Mouse (Mus musculus): ENCODE measurements around the gene Kcna10. TPM values are rescaled to one million over a fixed set of nuclear protein-coding genes. Genes with fewer than 3 reads are reported as not detected.

The Kcna10 gene
- not detected for total RNA-seq (2021)

DNA sequence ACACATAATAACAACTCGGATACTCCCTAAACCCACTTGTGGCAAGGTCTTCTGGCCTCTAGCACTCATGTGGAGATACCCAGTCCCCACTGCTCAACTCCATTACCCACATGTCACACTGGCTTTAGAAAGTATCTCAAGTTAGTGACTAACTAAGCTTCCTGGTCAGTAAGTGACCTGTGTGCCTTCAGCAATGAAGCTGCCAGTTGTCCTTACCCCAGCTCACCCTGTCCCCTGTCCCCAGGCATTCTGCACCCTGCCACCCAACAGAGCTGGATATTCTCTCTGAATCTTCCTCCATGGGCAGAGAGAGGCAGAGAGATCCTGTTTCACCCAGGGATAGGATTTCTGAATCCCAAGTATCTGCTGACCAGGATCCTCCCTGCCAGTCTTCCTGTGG lies at the start of gene Kcna10:
TSS of gene Kcna10 (plus strand) at position 301 of the 400 bp plus-strand sequence.
- intact Hi-C loops (cut with DNase I): no loop called here
- DNase-seq: no peak

DNA sequence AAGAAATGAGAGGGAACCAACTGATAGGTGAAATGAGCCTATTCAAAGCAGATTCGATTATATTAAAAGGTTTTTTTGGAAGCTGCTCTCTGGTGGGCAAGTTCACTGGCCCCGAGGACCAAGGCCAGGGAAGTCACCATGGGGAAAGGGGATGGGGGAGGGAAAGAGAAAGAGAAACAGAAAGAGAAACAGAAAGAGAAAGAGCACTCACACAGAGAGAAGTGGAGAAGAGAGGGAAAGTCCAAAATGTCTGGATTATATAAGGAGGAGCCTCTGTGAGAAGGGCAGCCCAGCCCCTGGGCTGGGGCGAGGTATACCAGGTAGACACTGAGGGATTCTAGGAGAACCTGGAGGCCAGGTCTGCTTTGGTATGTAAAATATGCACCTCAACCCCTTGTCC lies 48.4 kb upstream of the Kcna10 start:
- intact Hi-C loops (cut with DNase I): no loop called here
- no peak for DNase-seq

DNA sequence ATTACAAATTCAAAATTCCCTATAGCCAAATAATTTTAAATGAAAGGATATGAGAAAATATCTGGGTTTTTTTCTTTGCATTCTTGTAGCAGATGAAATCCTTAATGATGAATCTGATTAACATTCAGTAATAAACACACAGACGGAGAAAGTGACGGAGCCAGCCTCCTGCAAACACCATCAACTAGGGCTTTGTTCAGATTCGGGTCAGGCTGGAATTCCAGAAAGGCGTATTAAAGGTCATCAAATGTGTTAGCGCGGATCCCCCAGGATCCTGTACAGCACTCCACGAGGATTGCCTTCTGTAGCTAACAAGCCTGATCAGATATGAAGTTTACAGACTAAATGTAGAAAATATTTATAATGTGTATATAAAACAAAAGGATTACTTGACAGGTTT lies 35.7 kb upstream of the Kcna10 start:
- intact Hi-C loops (cut with DNase I): no loop called here
- no peak for DNase-seq

DNA sequence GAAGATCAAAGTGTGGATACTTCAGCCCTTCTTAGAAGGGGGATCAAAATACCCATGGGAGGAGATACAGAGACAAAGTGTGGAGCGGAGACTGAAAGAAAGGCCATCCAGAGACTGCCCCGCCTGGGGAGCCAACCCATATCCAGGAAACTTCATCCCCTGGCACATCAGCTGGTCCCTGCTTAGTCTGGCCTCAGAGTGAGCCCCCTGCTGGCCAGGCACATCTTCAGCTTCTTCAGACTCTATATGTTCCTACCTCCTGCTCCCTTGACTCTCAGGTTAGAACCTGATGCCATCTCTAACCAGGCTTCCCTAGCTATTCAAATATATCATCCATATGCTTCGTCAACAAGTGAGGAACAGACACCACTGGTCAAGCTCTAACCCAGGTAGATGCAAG lies 33.9 kb upstream of the Kcna10 start:
- intact Hi-C loops (cut with DNase I): loop anchor here (1.0 kb wide), 1 partner anchor 55 kb away; no protein-coding TSS in a partner anchor
- DNase-seq: peak in 1 of 2 experiments; percentile 43

DNA sequence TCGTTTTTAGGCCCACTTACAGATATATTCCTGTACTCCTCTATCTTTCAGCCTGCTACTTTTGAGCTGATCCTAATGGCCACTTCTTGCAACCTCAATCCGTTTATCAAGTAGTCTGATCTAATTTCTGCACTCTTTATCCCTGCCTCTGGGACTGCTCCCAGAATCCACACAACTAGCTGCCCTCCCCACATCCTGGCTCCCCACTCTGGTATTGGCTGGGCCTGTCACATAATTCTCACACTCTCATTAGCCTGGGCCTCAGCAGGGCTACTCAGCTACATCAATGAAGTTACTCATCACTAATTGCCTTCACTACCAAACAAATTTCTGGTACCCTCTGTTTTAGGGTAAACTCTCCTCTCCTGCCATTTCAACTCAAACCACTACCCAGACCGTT lies 32.4 kb upstream of the Kcna10 start:
- no peak for DNase-seq
- intact Hi-C loops (cut with DNase I): no loop called here

DNA sequence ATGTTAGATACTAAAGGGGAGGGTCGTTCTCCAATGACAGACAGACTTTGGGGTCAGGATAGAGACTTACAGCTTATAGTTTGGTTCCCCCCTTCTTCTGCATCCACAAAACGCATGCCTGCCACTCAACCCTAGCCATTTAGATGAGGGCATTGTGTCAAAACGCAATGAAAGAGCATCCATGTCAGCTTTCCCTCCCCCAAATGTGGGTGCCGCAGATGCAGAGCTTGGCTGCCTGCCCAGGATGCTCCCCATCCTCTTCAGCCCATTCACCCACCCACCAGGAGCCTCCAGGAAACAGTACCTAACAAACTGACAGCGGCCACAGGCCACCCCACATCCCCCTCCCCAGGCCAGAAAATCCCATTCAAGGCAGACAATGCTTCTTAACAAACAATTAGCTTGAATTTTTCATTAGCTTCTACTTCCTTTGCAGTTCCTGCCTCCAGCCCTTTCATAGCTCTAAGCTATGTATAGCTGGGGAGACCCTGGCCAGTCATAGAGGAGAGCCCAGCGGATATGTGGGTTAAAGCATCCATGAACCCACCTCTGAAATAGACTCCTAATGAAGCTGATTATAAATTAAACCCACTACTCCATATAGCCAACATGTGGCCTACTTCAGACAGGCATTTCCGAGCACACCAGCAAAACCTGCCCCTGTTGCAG lies 31.9 kb upstream of the Kcna10 start:
- intact Hi-C loops (cut with DNase I): no loop called here
- no peak for DNase-seq

DNA sequence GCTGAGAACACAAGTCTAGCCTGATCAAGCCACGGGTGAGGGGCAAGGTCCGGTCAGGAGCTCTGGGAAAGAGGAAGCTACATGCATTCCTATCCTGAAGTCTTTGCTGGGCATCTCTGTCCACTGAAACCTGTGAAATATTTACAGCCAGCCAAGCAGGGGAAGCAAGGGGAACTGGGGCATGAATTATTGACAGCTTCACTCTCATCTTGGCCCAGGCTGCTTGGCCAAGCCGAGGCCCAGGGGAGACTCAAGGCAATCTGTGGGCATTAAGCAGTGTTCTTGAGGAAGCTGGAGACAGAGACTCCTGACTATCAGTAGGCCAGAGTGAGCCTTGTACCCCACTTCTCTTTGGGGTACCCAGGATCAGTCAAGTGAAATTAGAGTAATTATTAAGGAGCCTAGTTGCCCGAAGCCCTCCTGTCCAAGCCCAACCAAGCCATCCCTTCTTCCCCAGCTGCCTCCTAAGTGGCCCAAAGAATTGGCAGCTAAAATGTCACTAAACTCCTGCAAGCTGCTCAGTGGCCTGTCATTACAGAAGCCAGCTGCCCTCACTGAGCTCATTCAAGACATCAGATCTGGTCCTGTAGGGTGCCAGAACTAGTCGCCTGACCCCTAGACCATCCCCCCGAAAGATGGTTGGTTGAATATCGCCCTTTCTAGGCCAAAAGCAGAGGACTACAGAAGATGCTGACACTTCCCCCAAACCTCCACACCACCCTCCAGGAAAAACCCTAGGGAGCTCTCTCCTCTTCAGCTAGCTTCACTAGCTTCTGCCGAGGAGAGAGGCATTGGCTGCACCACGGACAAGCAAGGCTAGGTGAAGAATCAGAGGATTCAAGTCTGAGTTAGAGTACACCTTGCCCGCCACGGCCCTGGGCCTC lies 28.8 kb upstream of the Kcna10 start:
- no peak for DNase-seq
- intact Hi-C loops (cut with DNase I): no loop called here

DNA sequence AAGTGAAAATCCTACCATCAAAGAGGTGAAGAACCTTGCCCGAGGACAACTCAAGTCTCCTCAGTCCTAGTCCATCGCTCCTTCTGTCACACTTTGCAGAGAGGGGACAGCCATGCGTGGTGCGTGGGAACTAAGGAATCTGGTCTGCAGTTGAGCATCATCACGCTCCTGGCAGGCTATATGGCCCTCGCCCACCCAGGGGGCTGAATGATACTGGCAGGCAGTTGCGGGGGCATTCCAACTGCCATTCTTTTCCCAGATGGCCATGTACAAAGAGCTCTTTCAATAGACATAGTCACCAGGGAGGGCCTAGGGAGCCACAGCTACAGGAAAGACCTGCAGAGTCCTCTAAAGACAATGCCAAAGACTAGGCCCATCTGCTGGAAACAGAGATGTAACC lies 24.0 kb upstream of the Kcna10 start:
- DNase-seq: no peak
- intact Hi-C loops (cut with DNase I): no loop called here

DNA sequence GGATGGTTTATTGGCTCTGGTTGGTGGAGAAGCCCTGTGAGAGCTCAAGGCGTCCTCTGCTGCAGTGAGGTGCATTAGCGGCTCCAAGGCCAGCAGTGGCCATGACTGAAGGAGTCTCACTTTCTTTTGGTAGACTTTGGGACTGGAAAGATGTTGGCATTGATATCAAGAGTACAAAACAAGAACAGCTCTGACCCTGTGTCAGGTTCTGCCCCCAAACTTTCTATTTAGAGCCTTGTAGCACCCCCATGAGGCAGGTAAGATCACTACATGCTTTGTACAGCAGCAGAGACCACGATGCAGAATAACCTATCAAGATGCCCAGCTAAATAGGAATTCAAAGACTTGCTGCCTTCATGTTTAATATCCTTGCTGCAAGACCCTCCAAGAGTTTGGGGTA lies 23.4 kb upstream of the Kcna10 start:
- intact Hi-C loops (cut with DNase I): no loop called here
- no peak for DNase-seq

DNA sequence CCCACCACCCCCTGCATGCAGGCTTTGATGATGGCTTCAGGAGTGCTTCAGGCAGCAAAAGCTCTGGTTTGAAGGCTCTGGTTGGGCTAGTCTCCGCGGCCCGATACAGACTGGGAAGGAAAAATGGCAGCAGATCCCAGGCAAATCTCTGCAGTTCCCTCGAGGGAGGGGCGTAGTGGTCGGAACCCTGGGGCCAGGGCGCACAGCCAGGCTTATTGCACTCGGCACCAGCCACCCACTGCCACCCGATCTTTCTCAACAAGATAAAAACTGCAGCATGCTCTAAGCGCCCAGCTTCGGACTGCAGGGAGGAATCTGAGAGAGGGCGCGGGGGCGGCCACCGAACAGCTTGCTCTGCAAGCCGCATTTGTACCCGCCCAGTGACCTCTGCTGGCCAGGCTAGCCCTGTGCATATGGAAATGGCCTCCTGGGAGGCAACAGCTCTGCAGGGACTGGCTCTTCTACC lies 23.0 kb upstream of the Kcna10 start:
- peak; percentile 17 to 43 for DNase-seq
- intact Hi-C loops (cut with DNase I): no loop called here

DNA sequence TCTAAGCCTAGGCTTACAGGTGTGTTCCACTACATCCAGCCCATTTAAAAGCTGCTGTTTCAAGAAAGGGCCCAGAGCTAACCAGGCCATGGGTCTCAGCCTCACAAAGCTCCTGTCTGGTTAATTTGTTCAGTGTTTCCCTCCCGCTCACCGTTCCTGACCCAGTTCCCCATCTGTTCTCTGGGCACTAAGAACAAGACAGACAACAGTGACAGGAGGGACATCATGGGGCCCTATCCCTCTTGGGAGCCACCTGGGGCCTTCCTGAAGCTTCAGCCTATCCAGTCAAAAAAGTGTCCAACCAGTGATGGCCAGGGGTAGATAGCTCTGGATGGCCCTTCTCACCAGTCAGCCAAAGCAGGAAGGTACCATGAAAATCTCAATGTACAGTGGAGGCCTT lies 20.1 kb upstream of the Kcna10 start:
- intact Hi-C loops (cut with DNase I): no loop called here
- no peak for DNase-seq

DNA sequence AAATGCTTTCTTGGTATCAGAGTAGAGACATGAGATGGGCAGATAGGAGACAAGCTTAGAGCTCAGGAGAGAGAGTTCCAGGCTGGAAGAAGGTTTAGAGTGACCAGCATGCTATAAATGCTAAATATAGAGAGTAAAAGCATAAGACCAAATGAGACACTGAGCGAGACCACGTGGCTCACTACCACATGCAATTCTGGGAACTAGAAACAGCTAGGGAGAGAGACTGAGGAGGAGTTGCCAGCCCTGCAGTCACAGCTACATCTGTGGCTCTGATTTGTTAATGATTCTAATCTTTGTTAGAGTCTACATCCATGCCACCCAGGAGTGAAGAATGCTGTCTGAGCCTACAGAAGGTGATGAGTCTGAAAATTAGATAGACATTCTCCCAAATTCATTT lies 13.3 kb upstream of the Kcna10 start:
- intact Hi-C loops (cut with DNase I): no loop called here
- DNase-seq: no peak

DNA sequence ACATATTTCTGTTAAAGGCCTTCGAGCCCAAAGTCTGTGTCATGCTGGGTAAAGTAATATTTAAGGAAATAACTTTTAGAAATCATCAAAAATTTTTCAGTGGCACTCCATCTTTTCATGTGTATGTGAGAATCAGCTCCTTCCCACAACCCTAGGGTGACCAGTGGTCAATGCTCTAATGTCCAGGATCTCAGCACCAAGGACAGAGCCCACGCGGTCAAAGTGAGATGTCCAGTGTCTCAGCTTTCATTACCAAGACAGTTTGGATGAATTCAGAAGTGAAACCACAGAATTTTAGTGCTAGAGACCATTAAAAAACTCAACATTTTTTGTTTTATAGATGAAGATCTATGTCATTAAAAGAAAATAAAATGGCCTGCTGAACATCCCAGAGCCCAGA lies 10.9 kb upstream of the Kcna10 start:
- intact Hi-C loops (cut with DNase I): no loop called here
- no peak for DNase-seq

DNA sequence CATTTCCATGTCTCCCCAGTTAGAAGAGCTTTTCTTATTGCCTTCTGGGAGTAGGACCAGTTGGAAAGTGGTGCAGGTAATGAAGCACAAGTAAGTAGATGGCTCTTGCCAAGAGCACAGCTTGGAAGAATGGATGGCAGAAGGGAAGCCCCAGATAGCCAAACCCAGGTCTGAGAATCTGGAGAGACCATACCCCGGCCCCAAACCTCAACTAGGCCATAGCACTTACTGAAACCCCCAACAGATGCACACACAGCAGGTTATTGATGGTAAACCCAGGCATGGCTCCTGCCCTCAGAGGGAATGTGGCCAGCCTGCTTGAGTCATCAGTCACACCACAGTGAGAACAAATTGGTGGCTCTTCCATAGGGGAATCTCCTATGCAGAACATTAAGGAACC lies 10.3 kb upstream of the Kcna10 start:
- intact Hi-C loops (cut with DNase I): no loop called here

DNA sequence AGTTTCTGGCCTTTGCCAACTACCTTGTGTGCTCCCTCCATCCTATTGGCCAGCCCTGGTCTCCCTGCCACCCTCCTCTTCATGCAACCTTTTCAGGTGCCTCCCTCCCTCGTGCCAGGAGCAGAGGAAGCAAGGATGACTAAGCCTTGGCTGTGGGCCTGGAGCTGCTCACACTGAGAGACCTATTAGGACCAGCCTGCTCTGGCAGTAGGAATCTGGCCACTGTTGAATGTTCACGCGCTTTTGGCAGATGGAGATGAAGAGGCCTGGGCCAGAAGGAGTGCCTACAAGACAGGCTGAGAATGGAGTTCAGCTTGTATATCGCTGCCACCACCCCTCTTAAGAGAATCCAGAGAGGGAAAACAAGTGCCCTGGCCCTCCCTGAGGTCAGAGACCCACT lies 7.4 kb upstream of the Kcna10 start:
- DNase-seq: peak; percentile 76 to 81
- intact Hi-C loops (cut with DNase I): no loop called here

More for the DNA sequence above, 10.3 kb upstream of the Kcna10 start:
- DNase-seq: no peak

DNA sequence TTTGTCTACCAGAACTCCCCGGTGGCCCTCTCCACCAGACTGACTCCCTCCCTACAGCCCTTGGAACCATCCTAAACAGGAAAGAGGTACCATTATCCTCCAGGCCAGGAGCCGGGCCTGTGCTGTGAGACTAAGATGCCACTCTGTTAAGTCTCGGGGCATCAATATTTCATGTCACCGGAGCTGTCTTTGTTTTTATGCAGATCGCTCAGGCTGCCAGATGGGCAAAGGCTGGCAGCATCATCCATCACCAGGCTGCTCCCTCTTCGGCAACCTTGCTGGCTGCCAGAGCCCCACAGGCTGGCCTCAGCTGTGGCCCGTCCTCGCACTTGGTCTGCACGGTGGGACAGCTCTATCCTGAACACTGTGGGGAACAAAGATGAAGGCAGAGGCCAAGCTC lies 6.4 kb upstream of the Kcna10 start:
- DNase-seq: no peak
- intact Hi-C loops (cut with DNase I): no loop called here

DNA sequence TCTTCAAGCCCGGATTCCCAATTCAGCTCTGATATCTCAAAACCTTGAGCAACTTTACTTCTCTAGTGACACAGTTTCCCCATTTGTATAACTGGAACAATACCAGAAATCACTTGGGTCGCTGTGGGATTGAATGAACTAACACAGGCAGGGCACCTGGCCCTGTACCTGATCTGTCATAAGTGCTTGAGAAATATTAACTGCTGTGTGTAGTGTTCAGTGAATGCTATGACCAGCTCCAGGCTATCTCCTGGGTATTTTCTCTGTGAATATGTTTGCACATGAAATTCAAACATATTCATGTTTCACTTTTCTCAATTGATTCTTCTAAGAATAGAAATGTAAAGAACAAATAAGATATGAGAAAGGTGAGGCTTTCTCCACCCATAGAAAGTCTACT lies 2.0 kb upstream of the Kcna10 start:
- intact Hi-C loops (cut with DNase I): no loop called here
- no peak for DNase-seq

DNA sequence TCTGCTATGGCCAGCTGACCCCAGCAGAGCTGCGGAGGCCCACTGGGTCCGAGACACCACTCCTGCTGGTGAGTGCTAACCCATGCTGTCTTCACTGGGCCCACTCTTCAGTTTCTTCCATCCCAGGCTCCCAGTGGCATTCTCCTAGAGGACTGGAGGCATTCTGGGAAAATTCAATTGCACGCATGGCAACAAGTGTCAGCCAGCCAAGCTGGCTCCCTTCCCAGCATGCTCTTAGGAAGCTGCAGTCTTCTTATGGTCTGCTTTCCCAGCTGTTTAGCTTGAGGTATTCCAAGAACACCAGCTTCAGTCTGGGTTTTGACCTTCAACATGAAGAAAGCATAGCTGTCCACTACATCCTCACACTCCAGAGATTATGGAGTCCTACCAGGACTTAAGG lies 322 bp downstream of the Kcna10 start:
- DNase-seq: peak; percentile 71 to 78

DNA sequence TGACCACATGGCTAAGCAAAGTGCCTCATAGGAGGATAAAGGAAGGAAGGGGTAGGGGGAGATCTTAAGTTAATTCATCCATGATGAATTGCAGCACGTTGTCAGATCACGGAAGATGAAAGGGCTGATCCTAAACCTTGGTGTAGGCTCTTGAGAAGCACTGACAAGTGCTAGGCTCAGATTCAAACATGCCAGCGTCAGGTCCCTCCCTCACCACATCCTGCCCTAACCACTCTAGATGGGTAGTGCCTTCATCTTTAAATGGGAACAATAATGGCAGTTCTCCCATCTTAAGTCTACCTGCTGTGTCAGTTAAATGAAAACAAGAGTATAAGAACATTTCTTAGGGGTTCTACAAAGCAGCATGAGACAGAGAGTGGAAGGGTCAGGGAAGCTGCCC lies 2.7 kb downstream of the Kcna10 start:
- no peak for DNase-seq
- intact Hi-C loops (cut with DNase I): loop anchor here (5.0 kb wide), 1 partner anchor 283 kb away; no protein-coding TSS in a partner anchor

More for the DNA sequence above, 322 bp downstream of the Kcna10 start:
- intact Hi-C loops (cut with DNase I): no loop called here

DNA sequence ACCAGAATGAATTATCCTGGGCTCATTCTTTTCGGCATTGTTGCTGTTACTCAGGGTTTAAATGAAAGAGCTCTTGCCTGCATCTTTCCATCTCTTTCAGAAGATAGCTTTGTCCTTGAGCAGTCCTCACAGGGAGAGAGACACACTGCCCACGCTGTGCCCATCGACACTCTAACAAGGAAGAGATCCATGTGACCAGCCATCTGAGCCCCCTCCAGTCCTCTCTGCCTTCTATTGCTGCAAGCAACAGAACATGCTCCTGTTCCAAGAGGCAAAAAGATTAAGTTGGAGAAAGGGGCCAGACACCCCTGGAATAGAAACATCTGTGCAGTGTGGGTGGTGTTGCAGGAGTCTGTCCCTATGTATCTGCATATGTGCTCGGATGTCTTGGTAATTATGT lies 4.2 kb downstream of the Kcna10 start:
- intact Hi-C loops (cut with DNase I): loop anchor here (5.0 kb wide), 1 partner anchor 285 kb away; no protein-coding TSS in a partner anchor
- DNase-seq: no peak

DNA sequence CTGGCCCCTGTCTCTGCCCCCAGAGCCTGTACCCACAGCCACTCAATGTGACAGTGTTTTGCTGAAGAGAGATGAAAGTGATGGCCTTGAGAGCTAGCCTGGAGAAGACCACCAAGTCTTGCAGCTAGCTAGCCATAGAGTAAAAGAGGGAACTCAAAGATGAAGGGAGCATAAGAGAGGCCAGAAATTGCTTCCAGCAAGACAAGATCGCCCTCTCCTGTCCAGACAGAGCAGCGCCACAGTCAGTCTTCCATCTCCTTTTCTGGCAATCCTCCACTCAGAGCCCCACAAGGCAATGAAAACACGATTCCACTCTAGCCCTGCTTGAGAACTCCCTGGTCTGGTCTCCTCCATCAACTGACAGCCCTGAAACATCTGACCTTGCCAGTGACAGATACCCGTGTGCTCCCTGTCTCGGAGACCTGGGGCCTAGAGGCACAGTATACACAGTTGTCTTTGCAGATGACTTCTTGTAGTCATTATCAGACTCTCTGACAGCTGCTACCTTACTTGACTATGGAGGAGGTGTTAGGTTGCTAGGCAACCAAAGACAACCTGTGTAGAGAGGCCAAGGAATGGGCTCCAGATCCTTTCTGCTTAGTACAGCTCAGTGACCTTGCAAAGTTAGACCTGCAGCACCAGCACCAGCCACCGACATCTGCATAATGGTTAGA lies 5.5 kb downstream of the Kcna10 start:
- intact Hi-C loops (cut with DNase I): loop anchor here (1.0 to 5.0 kb wide), 2 partner anchors 94 to 286 kb away; no protein-coding TSS in a partner anchor
- DNase-seq: peak; percentile 59 to 71

Measured in heart, postnatal 10 days (tissue).